Mouse (Mus musculus) retina, postnatal 1 day (tissue): ENCODE measurements around the gene Ccm2.

Experiments
- DNase-seq: peaks from one replicate; pipeline ENCODE4 v3.0.0-alpha.2; 2012

The Ccm2 gene

GRCm38 (mm10) chr11:6530746-6531145, 15.9 kb upstream of the Ccm2 start:
- DNase-seq: no peak

- no peak for DNase-seq
Observed at GRCm38 (mm10) chr11:6544683-6545082, 2.0 kb upstream of the Ccm2 start.

GRCm38 (mm10) chr11:6545186-6545856, 1.4 kb upstream of the Ccm2 start:
- no peak for DNase-seq

- no peak for DNase-seq
Observed at GRCm38 (mm10) chr11:6545857-6546192, 862 bp upstream of the Ccm2 start.

- DNase-seq: peak; percentile 69
Observed at GRCm38 (mm10) chr11:6547037-6547680, 472 bp downstream of the Ccm2 start.

- DNase-seq: no peak
Observed at GRCm38 (mm10) chr11:6547696-6548325, 1.1 kb downstream of the Ccm2 start.

GRCm38 (mm10) chr11:6549770-6550169, 3.1 kb downstream of the Ccm2 start:
- no peak for DNase-seq

- no peak for DNase-seq
Observed at GRCm38 (mm10) chr11:6550201-6550600, 3.5 kb downstream of the Ccm2 start.

GRCm38 (mm10) chr11:6558234-6558633, 11.5 kb downstream of the Ccm2 start:
- DNase-seq: no peak

- no peak for DNase-seq
Observed at GRCm38 (mm10) chr11:6559996-6560395, 13.3 kb downstream of the Ccm2 start.

- DNase-seq: no peak
Observed at GRCm38 (mm10) chr11:6560655-6561360, 14.1 kb downstream of the Ccm2 start.

- no peak for DNase-seq
Observed at GRCm38 (mm10) chr11:6561474-6561873, 14.8 kb downstream of the Ccm2 start.

- DNase-seq: no peak
Observed at GRCm38 (mm10) chr11:6562359-6562758, 15.7 kb downstream of the Ccm2 start.

GRCm38 (mm10) chr11:6563201-6563600, 16.5 kb downstream of the Ccm2 start:
- no peak for DNase-seq

GRCm38 (mm10) chr11:6566496-6566895, 19.8 kb downstream of the Ccm2 start:
- DNase-seq: no peak

- DNase-seq: no peak
Observed at GRCm38 (mm10) chr11:6567951-6568350, 21.3 kb downstream of the Ccm2 start.

GRCm38 (mm10) chr11:6568584-6569409, 22.1 kb downstream of the Ccm2 start:
- DNase-seq: peak; percentile 55

GRCm38 (mm10) chr11:6569410-6569777, 22.7 kb downstream of the Ccm2 start:
- no peak for DNase-seq

GRCm38 (mm10) chr11:6576151-6576550, 29.5 kb downstream of the Ccm2 start:
- DNase-seq: no peak

- no peak for DNase-seq
Observed at GRCm38 (mm10) chr11:6579361-6579760, 32.7 kb downstream of the Ccm2 start.

- DNase-seq: peak; percentile 90
Observed at GRCm38 (mm10) chr11:6580065-6580750, 33.5 kb downstream of the Ccm2 start.

- no peak for DNase-seq
Observed at GRCm38 (mm10) chr11:6581560-6581959, 34.9 kb downstream of the Ccm2 start.
